Mouse (Mus musculus) spleen, adult 12 weeks (tissue): Measurements from ENCODE around the gene Ppp1r9b.

Experiments used
- DNase-seq: peaks from one replicate; pipeline ENCODE4 v3.0.0; 2022; ENCODE audit warnings: low spot score

Gene Ppp1r9b

GRCm38 (mm10) chr11:94978178-94978915 lies 12.5 kb upstream of the Ppp1r9b start:
- DNase-seq: no peak

DNA sequence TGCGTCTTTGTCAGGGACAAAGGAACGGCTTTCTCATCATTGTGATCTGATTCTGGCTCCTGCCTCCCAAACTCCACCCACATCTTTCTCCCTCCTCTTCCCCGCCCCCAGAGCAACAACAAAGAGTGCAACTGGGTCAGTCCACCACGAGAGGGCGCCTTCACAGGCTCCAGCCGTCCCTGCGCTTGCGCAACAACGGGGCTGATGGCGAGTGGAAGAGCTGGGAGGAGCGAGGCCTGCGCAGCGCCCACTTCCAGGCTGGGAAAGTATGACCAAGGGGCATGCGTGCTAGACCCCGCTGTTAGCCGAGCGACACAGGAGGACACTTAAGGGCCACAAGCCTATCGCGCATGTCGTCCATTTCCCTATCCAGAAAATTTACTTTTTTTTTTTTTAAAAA lies 11.9 kb upstream of the Ppp1r9b start:
- peak; percentile 91 for DNase-seq

GRCm38 (mm10) chr11:94979462-94980179 lies 11.2 kb upstream of the Ppp1r9b start:
- DNase-seq: no peak

GRCm38 (mm10) chr11:94985140-94985539 lies 5.7 kb upstream of the Ppp1r9b start:
- no peak for DNase-seq

DNA sequence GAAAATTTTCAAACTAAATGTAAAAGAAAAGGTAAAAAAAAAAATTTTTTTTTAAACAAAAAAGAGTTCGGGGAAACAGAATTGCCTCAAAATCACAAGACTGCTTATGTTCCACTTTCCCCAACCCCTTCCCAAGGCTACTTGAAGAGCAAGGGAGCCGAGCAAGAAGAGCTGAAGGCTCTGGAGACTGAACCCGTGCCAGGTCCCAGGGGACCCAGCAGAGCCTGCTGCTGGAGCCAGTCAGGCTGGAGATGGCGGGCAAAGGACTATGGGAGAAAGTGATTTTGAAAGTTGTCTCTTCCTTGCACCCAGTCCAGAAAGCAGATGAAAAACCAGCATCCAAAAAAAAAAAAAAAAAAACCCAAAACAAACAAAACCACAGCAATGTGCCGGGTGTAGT lies 5.0 kb upstream of the Ppp1r9b start:
- no peak for DNase-seq

DNA sequence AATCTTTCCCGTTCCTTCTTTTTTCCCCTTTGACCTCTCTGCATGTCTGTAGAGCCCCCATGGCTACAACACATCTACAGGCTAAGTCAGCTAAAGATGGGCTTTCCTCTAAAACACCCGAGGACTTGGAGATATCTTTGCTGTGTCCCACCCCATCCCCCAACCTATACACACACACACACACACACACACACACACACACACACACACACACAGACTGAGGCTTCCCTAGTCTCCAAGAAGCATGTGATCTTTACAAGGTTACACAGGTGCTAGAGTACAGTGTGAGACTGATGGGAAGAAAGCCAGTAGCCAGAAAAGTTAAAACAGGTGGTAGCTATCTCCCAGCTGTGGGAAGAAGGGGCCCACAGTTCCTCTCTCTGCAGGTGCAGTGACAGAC lies 4.4 kb upstream of the Ppp1r9b start:
- no peak for DNase-seq

- no peak for DNase-seq
Observed at GRCm38 (mm10) chr11:94987341-94987740, 3.5 kb upstream of the Ppp1r9b start.

DNA sequence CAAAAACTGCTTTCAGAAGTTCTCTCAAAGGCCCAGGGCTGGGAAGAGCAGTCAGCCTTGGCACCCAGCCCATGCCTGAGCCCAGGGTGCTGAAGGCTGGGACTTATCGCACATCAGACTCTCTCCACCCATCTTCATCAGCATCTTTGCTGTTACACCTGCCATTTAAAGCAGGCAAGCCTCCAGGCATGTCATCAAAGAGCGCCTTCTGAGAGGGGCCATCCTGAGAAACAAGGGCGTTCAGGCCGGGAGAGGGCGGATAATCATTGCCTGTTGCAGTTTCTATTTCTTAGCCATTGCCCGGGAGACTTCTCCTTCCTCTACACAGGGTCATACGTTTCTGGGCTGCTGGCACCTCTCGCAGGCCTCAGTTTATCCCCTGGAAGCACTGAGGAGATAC lies 3.0 kb upstream of the Ppp1r9b start:
- DNase-seq: no peak

GRCm38 (mm10) chr11:94988780-94989561 lies 1.9 kb upstream of the Ppp1r9b start:
- DNase-seq: no peak

DNA sequence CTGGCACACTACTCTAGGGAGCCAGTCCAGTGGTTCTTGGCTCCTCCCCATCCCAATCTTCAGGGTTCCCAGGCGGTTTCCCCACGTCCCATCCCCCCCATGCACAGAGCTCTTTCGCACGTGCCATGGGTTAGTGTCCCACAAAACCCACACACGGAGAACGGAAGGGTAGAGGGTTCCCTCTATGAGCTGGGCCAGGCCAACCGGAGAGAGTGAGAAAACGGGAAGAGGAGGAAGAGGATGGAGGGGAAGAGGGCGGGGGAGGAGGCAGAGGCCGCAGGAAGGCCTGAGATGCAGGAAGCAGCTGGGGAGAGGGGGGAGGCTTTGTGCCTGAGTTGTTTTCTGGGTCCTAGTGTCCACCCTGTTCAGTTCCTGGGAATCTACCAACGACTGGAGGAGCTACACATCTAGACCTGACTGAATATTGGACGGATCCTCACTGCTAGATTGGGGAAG lies 1.2 kb upstream of the Ppp1r9b start:
- DNase-seq: peak; percentile 68

DNA sequence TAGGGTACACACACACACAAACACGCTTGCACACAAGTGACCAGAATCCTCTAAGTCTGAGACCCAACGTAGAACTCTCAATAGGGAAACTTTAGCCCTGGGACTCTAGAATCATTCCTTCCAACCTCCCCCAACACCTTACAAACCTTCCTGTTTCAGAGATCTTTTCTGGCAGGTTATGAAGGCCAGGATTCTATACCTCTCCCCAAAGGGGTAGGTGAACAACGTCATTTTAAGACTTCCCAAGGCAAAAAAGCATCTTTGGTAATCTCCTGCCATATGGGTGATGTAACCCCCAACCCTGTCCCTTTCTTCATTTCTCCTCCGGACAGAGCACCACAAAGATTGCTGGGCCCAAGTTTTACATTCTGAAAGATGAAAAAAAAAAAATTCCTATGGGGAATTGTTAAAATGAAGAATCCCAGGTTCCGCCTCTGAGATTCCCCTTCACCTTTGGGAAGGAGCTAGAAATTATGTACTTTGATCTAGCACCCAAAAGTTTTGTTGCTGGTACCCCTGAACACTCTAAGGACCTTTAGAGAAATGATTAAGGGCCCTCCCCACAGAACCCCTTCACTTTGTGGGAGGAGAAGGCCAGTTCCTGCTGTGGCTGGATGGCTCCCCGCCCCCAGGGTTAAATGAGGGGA lies 610 bp upstream of the Ppp1r9b start:
- no peak for DNase-seq

GRCm38 (mm10) chr11:94991641-94992479 lies 1.0 kb downstream of the Ppp1r9b start:
- peak; percentile 58 for DNase-seq

DNA sequence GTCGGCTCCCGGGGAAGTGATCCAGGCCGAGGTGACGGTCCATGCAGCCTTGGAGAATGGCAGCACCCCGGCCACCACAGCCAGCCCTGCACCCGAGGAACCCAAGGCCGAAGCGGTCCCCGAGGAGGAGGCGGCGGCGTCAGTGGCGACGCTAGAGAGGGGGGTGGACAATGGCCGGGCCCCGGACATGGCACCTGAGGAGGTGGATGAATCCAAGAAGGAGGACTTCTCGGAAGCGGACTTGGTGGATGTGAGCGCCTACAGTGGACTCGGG lies 1.6 kb downstream of the Ppp1r9b start:
- DNase-seq: no peak

DNA sequence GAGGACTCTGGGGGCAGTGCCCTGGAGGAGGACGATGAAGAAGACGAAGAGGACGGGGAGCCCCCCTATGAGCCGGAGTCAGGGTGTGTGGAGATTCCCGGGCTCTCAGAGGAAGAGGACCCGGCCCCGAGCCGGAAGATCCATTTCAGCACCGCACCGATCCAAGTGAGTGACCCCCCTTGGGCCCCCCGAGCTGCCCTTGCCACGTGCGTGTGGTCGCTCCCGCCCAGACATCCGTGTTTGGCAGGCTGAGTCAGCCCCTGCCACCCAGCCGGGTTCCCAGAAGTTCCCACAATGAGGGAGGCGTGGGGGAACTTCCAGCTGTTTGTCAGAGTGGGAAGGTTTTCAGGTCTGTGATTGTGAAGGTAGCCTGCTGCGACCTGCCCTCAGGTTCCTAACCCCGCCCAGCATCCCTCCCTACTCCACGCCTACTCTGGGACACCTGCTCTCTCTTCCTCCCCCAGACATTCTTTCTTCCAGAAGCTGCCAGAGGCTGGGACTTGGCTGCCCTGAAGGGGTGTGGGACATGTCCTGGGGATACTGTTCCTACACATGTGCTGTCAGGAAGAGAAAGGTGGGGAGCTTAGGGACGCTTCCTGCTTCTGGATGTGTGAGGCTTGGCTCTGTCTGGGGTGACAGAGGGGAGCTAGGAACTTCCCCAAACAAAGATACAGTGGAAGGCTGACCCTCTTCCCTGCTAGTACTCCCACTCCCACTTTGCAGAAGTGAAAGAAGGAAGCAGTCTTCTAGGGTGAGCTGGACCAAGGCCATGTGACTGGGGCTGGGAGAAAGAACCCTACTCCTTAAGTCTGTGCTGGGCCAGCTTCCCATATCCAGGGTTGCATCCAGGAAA lies 2.1 kb downstream of the Ppp1r9b start:
- DNase-seq: no peak

DNA sequence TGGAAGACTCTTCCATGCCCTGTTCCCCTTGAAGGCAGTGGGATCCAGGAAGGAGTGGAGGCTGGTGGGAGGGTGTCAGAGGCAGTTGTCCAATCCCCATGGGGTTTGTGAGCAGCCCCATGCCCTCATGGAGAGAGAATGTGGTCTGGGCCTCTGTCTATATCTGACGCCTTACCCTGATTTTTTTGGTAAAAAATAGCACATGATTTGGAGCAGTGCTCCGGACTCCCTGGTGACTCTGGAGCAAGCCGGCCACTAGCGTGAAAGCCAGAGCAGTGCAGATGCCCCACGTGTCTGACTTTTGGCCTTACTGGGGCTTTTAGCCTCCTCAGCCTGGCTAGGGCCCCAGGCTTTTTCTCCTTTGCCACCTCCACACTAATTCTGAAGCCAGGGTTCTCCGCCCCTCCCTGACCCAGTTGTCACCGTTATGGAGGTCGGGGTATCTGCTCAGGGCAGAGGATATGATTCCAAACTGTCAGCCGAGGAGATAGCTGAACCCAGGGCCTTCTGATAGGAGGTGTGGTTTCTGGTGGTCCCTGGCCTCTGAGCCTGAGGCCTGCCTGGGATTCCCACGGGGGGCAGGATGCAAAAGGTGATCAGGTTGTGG lies 3.5 kb downstream of the Ppp1r9b start:
- no peak for DNase-seq

- DNase-seq: no peak
Observed at GRCm38 (mm10) chr11:94994947-94995772, 4.3 kb downstream of the Ppp1r9b start.

DNA sequence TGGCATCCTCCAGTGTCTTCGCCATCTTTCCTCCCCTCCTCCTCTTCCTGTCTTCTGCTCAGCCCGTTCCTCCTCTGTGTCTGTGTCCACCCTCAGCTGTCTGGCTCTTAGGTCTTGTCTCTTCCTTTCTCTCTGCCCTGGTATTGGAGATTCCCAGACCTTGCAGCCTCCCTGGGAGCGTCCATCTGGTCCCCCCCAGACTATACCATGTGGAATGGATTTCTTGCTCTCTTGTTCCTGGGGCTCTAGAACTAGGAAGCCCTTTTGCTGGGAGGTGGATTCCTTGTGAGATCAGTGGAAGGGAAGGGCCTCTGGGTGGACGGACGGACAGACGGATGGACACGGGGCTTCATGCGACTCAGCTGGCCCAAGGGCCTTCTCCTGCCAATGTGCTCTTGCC lies 5.3 kb downstream of the Ppp1r9b start:
- DNase-seq: no peak

DNA sequence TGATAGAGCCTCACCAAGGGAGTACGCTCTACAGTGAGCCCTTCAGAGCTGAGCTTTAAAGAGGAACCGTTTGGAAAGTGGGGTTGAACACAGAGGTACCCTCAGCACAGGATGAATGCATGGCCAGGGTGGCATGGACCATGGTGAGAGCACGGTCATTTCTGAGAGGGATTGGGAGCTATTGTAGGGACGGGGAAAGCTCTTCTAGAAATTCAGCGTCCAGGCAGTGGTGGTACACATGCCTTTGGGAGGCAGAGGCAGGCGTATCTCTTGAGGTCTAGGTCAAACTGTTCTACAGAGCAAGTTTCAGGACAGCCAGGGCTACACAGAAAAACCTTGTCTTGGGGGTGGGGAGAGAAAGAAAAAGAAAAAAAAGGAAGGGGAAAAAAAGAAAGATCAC lies 6.1 kb downstream of the Ppp1r9b start:
- DNase-seq: no peak

- DNase-seq: peak; percentile 57
Observed at GRCm38 (mm10) chr11:94997596-94997995, 6.8 kb downstream of the Ppp1r9b start.
